Mouse (Mus musculus): Measurements from ENCODE around the gene Prdm16. TPM values are rescaled to one million over a fixed set of nuclear protein-coding genes. Genes with fewer than 3 reads are reported as not detected.

Prdm16 gene
- total RNA-seq, 2 experiments from 2014 or later, result 2.2 to 3.0 TPM

- intact Hi-C loops (cut with DNase I), result no loop called here
- DNase-seq, result peak; percentile 26
- no peak for TF ChIP-seq CTCF (IDR thresholded peaks at IDR 0.05)
- Histone ChIP-seq H3K4me3 (peak overlapping the region; percentile 81), H3K27ac (peak overlapping the region; percentile 74)
These were observed 1.0 kb upstream of the Prdm16 start for GRCm38 (mm10) chr4:154637468-154638319.

GRCm38 (mm10) chr4:154636053-154636433, 630 bp downstream of the Prdm16 start:
- TF ChIP-seq CTCF (IDR thresholded peaks at IDR 0.05), result peak; percentile 47
- intact Hi-C loops (cut with DNase I), result loop anchor here (1.0 kb wide), 1 partner anchor 187 kb away; no protein-coding TSS in a partner anchor
- Histone ChIP-seq H3K4me3 (peak overlapping the region; percentile 81), H3K27ac (peak overlapping the region; percentile 81)
- DNase-seq, result peak; percentile 58

GRCm38 (mm10) chr4:154635241-154636052, 1.2 kb downstream of the Prdm16 start:
- DNase-seq, result peak; percentile 64
- no peak for TF ChIP-seq CTCF (IDR thresholded peaks at IDR 0.05)
- Histone ChIP-seq H3K4me3 (peak overlapping the region; percentile 81), H3K27ac (peak overlapping the region; percentile 81)
- intact Hi-C loops (cut with DNase I), result loop anchor here (1.0 kb wide), 1 partner anchor 186 kb away; no protein-coding TSS in a partner anchor

- DNase-seq, result no peak
- Histone ChIP-seq H3K27ac (peak overlapping the region; percentile 81), H3K4me3 (peak overlapping the region; percentile 81)
- TF ChIP-seq CTCF (IDR thresholded peaks at IDR 0.05), result no peak
- intact Hi-C loops (cut with DNase I), result no loop called here
These were observed 2.0 kb downstream of the Prdm16 start for GRCm38 (mm10) chr4:154634470-154635240.

GRCm38 (mm10) chr4:154634001-154634400, 2.7 kb downstream of the Prdm16 start:
- H3K27ac ChIP-seq, result peak overlapping the region; percentile 81; the same call in 1 of the 2 replicates
- peak overlapping the region; percentile 81 for H3K4me3 ChIP-seq
- no peak for DNase-seq
- TF ChIP-seq CTCF (IDR thresholded peaks at IDR 0.05), result no peak
- intact Hi-C loops (cut with DNase I), result no loop called here

GRCm38 (mm10) chr4:154632800-154633764, 3.6 kb downstream of the Prdm16 start:
- peak overlapping the region; percentile 81 for H3K4me3 ChIP-seq
- peak overlapping the region; percentile 81 for H3K27ac ChIP-seq
- no peak for DNase-seq
- TF ChIP-seq CTCF (IDR thresholded peaks at IDR 0.05), result no peak
- intact Hi-C loops (cut with DNase I), result no loop called here

GRCm38 (mm10) chr4:154630763-154631162, 5.9 kb downstream of the Prdm16 start:
- Histone ChIP-seq H3K27ac (no peak overlapping the region), H3K4me3 (no peak overlapping the region)
- DNase-seq, result no peak
- TF ChIP-seq CTCF (IDR thresholded peaks at IDR 0.05), result no peak
- intact Hi-C loops (cut with DNase I), result no loop called here

- intact Hi-C loops (cut with DNase I), result no loop called here
- H3K27ac ChIP-seq, result no peak overlapping the region
- no peak overlapping the region for H3K4me3 ChIP-seq
- TF ChIP-seq CTCF (IDR thresholded peaks at IDR 0.05), result no peak
- DNase-seq, result no peak
These were observed 9.1 kb downstream of the Prdm16 start for GRCm38 (mm10) chr4:154627419-154628142.

- TF ChIP-seq CTCF (IDR thresholded peaks at IDR 0.05), result no peak
- intact Hi-C loops (cut with DNase I), result no loop called here
These were observed 10.4 kb downstream of the Prdm16 start for GRCm38 (mm10) chr4:154626282-154626681.

GRCm38 (mm10) chr4:154625710-154626109, 11.0 kb downstream of the Prdm16 start:
- Histone ChIP-seq H3K27ac (no peak overlapping the region), H3K4me3 (no peak overlapping the region)
- intact Hi-C loops (cut with DNase I), result no loop called here
- TF ChIP-seq CTCF (IDR thresholded peaks at IDR 0.05), result no peak
- DNase-seq, result no peak

More at GRCm38 (mm10) chr4:154626282-154626681, 10.4 kb downstream of the Prdm16 start:
- Histone ChIP-seq H3K4me3 (no peak overlapping the region), H3K27ac (no peak overlapping the region)
- DNase-seq, result no peak

GRCm38 (mm10) chr4:154623241-154623640, 13.4 kb downstream of the Prdm16 start:
- no peak for DNase-seq
- no peak for TF ChIP-seq CTCF (IDR thresholded peaks at IDR 0.05)
- intact Hi-C loops (cut with DNase I), result no loop called here
- H3K4me3 ChIP-seq, result no peak overlapping the region
- no peak overlapping the region for H3K27ac ChIP-seq

Data from gastrocnemius, adult 2 months (tissue).